Mouse (Mus musculus): ENCODE measurements around the gene Gm14743.
"Not testable (repeated sequence)": the region's sequence is repeated elsewhere in the genome, so short reads cannot be mapped to it uniquely, and the experiment has no call there.

Gene Gm14743

DNA sequence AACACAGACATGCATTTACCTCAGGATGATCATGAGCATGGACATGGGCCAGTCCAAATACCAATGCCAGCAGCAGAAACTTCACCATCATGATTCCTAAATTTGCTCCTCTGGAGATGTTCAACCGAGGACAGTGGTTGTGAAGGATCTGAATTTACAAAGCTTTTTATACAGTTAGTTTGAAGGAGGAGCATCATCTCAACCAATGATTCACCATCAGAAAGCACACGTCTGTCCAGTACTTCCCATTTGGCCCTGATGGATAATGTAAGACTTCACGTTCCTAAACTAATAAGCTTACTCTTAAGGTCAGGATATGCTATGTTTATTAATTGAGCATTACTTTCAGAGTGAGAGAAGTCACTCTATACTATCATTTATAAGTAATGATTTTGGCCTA lies at the start of gene Gm14743:
TSS of gene Gm14743 (minus strand) at position 101 of the 400 bp plus-strand sequence.
- not testable (repeated sequence) for DNase-seq (ENCODE audit: low read depth, low spot score)

DNA sequence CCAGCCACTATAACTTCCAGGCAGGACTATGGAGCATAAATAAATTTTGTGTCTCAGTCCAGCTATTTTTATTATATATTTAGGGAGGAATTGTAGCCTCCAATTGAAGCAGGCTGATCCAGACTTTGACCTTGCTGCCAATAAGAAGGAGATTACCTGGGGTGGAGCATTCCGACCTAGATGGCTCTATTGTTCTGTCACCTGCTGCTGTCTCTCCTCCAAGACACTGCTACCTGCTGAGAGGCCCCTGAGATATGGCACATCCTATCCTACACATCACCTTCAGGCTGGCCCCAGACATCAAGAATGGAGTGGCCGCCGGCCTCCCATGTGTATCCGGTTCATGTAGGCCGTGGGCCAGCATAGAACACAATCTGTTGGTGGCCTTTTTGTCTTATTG lies 42.9 kb downstream of the Gm14743 start:
- no peak for DNase-seq (ENCODE audit: low read depth, low spot score)

DNA sequence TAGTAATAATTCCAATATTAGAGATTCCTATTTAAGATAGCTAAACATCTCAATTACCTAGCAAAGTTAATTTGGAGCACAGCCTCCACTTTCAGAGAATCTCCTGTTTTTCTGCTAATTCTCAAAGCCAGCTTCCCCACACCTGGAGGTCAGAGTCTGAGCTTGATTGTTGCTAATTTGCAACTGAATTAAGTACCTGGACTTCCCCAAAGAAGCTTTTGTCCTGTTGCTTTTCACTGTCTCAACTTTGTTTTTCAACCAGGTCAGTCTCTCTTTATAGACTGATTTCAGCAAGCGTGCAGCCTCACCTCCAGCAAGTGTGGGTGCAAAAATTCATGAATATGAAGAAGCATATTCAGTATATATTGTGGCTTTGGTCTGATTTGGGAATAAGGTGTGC lies 43.5 kb downstream of the Gm14743 start:
- not testable (repeated sequence) for DNase-seq (ENCODE audit: low read depth, low spot score)

Measured in skeletal muscle tissue, adult 2 months (tissue).